Mouse (Mus musculus) adrenal gland (tissue): ENCODE measurements at regions not wholly inside any gene's neighbourhood (a gene's known extent, or its start where the extent isn't known, plus 50 kb on each side); places are given as distances from the start of the nearest gene placed in this dataset.

Experiments used
- intact Hi-C: fragments of 180-260 bp; cut with DNase I; formaldehyde crosslinking; loops from one replicate; pipeline ENCODE4 v1.15.1; 2025

- intact Hi-C loops: no loop called here
Observed at GRCm38 (mm10) chr9:52323226-52323625, 154.9 kb upstream of the Zc3h12c start.

- intact Hi-C loops: no loop called here
Observed at GRCm38 (mm10) chr9:52301521-52301920, 133.1 kb upstream of the Zc3h12c start.

GRCm38 (mm10) chr9:52298329-52298728, 130.0 kb upstream of the Zc3h12c start:
- intact Hi-C loops: no loop called here

- intact Hi-C loops: no loop called here
Observed at GRCm38 (mm10) chr9:52294699-52295098, 126.3 kb upstream of the Zc3h12c start.

GRCm38 (mm10) chr9:52289069-52289468, 120.7 kb upstream of the Zc3h12c start:
- intact Hi-C loops: loop anchor here (5.0 kb wide), 2 partner anchors 157 to 297 kb away; no protein-coding TSS in a partner anchor

- intact Hi-C loops: loop anchor here (5.0 kb wide), 2 partner anchors 156 to 296 kb away; no protein-coding TSS in a partner anchor
Observed at GRCm38 (mm10) chr9:52287761-52288275, 119.4 kb upstream of the Zc3h12c start.

GRCm38 (mm10) chr9:52287246-52287651, 118.9 kb upstream of the Zc3h12c start:
- intact Hi-C loops: loop anchor here (5.0 kb wide), 2 partner anchors 155 to 295 kb away; no protein-coding TSS in a partner anchor

GRCm38 (mm10) chr9:52286104-52286503, 117.7 kb upstream of the Zc3h12c start:
- intact Hi-C loops: loop anchor here (5.0 kb wide), 2 partner anchors 154 to 294 kb away; no protein-coding TSS in a partner anchor

- intact Hi-C loops: no loop called here
Observed at GRCm38 (mm10) chr9:52283558-52283957, 115.2 kb upstream of the Zc3h12c start.

GRCm38 (mm10) chr9:52280995-52281394, 112.6 kb upstream of the Zc3h12c start:
- intact Hi-C loops: no loop called here

- intact Hi-C loops: no loop called here
Observed at GRCm38 (mm10) chr9:52280556-52280955, 112.2 kb upstream of the Zc3h12c start.

GRCm38 (mm10) chr9:52278701-52279023, 110.3 kb upstream of the Zc3h12c start:
- intact Hi-C loops: no loop called here

- intact Hi-C loops: no loop called here
Observed at GRCm38 (mm10) chr9:52277954-52278700, 109.8 kb upstream of the Zc3h12c start.

GRCm38 (mm10) chr9:52273994-52274393, 105.6 kb upstream of the Zc3h12c start:
- intact Hi-C loops: no loop called here

- intact Hi-C loops: no loop called here
Observed at GRCm38 (mm10) chr9:52272668-52273067, 104.3 kb upstream of the Zc3h12c start.

GRCm38 (mm10) chr9:52271345-52272116, 103.2 kb upstream of the Zc3h12c start:
- intact Hi-C loops: no loop called here

- intact Hi-C loops: no loop called here
Observed at GRCm38 (mm10) chr9:52261538-52261937, 93.2 kb upstream of the Zc3h12c start.

- intact Hi-C loops: no loop called here
Observed at GRCm38 (mm10) chr9:52259459-52259858, 91.1 kb upstream of the Zc3h12c start.

- intact Hi-C loops: no loop called here
Observed at GRCm38 (mm10) chr9:52255692-52256091, 87.3 kb upstream of the Zc3h12c start.

- intact Hi-C loops: no loop called here
Observed at GRCm38 (mm10) chr9:52254475-52254874, 86.1 kb upstream of the Zc3h12c start.

- intact Hi-C loops: no loop called here
Observed at GRCm38 (mm10) chr9:52251455-52251854, 83.1 kb upstream of the Zc3h12c start.

GRCm38 (mm10) chr9:52246712-52247111, 78.3 kb upstream of the Zc3h12c start:
- intact Hi-C loops: no loop called here
